Mouse (Mus musculus) natural killer cell, adult 2 months (primary cell): Measurements from ENCODE around the gene Slit1.

Source experiments
- DNase-seq, 2 experiments: peaks; one replicate each; pipeline ENCODE4 v3.0.0; 2022; ENCODE audit warnings: low spot score in 2 of 2

Slit1 gene

DNA sequence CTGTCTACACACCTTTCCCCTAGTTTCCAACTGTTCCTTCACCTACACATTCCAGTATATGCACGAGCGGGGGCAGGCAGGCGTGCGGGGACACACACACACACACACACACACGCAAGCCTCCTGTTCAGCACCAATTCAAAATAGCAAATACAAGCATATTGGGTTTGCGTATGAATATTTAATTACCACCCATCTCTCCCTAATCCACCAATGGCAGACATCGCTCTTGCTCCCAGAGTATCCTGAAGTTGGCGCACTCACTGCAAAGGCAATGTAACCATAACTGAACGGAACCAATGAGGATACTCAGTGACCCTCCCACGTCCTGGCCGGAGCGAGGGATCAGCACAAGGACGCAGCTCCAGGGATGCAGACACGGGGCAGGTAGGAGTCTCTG, 86.8 kb downstream of the Slit1 start:
- no peak for DNase-seq

DNA sequence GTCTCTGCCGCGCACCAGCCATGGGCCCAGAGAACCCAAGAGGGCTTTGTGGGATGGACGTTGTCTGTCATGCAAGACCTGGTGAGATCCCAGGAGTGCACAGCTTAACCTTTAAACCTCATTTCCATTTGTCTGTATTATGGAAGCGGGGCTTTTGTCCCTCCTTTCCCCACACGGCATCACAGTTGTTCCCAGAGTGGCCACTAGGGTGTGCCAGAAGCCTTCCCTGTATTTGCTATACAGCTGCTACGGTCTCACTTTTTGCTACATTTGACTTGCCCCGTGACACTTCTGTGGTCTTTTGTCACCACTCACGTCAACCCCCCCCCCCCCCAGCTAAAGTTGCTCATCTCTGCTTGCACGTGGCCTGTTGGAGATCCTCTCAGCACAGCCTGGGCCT, 87.5 kb downstream of the Slit1 start:
- peak; percentile 48 to 68 for DNase-seq

DNA sequence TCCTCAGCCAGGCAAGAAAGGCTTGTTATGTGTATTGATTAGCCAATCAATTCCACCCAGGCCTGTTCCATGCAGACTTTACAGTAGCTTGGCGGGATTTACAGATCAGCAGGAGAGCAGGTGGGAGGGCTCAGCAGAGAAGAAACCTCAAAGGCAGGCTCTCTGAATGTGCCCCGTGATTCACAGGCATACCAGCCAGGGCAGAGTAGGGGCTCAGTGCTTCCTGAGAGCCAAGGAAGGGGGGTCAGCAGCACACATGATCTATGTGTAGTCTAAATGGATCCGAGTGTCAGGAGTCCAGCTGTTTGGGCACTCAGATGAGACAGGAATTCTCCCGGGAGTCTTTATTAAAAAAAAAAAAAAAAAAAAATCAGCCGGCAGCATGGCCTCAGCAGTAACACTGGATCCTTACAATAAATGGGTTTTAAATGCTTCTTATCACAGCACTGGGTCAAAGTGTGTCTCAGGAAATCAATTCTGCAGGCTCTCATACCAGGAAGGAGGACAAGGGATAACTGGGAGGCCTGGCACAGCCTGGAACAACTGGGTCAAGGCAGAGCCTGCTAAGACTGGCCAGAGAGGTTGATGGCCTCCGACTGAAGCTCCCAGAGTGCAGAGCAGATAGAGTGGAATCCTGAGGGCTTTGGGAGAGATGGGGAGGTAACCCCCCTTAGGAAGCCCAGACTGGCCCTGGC, 88.2 kb downstream of the Slit1 start:
- DNase-seq: no peak

DNA sequence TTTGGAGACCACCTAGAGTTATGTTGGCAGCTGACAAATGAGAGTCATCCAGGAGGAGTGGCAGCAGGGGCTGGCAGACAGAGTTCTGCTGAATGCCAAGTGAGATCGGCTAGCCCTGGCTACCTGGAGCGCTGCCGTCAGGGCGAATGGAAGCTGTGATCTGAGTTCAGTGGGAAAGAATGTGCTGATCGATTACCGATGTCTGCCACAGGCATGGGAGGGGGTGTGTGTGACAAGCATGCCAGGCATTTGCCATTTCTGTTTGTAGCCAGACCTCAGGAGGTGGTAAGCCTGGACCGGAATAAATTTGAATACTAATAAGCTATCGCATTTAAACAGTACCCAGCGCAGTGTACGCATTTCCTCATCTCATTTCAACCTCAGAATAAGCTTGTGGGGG, 91.5 kb downstream of the Slit1 start:
- no peak for DNase-seq

DNA sequence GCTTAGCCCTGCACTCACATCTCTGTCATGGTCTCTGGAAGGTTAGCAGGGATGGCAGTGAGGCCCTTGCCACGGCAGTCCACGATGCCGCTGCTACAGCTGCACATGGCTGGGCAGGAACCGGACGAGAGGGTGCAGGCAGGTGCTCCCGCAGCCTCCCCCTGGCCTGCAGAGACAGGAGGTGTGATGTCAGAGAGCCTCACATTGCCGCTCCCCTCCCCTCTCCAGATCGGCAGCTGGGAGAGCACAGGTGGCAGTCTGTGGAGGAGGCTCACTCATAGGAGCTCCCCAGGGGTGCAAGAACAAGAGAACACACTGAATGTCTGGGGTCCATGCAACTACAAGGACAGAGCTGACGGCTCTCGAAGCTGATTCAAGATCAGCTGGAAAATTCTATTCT, 94.1 kb downstream of the Slit1 start:
- DNase-seq: no peak

DNA sequence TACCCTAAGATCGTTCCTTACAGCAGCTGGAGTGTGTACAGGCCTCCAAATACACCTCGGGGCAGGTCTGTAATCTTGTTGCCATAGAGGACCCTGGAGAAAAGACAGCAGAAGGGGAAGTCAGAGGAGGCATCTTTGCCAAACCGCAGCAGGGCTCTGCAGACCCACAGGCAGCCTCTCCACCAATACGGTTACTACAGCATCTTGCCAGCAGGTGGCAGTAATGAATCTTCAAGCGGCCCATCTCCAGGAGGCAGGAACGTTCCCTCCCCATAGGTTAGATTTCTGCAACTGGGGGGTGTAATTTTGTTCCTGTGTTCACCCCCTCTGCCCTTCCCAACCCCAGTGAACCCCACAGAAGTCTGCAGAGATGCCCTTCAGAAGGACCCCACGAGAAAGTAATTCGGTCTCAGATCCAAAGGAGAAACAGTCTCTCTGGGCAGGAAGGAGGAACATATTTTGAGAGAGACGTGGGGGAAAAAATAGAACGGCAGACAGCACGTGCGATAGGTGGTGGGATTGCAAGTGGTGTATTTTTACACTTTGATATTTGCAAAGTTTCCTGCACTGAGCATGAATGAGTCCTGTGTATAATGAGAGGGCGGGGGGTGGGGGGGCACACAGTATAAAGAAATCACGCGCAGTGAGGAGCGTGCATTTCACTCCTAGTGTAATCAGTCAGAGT, 96.4 kb downstream of the Slit1 start:
- DNase-seq: peak; percentile 64 to 82

DNA sequence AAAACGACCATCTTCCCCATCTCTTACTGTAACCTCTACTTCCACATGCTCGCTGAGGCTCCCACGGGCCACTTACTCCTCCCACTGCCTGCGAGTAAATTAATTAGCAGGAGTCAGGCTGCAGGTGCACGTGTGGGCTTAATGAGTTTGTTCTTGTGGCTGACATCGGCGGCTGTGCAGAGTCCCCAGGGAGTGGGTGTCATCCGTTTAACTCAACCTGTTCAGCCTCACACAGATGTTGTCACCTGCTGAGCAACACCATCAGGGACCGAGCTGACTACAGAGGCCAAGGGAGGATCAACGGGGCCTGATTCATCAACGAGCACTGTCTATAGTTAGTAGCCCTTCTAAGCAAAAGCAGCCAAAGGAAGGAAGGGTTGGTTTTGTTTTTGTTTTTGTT, 100.5 kb downstream of the Slit1 start:
- DNase-seq: peak in 1 of 2 experiments; percentile 65

DNA sequence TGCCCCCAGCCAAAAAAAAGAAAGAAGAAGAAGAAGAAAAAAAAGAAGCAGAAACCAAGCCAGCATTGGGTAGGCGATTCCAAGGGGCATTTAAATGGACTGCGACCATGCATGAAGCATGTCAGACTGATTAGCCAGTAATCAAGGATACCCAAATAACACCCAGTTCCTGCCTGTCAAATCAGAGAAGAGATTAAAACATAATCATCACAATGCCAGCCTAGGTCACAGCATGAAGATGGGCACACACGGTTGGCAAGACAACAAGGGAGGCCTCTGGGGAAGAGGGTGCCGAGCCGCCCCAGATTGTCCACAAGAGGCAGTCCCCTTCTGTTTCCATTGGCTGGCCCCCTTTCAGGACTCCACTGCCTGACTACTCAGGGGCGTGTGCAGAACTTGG, 108.5 kb downstream of the Slit1 start:
- no peak for DNase-seq

DNA sequence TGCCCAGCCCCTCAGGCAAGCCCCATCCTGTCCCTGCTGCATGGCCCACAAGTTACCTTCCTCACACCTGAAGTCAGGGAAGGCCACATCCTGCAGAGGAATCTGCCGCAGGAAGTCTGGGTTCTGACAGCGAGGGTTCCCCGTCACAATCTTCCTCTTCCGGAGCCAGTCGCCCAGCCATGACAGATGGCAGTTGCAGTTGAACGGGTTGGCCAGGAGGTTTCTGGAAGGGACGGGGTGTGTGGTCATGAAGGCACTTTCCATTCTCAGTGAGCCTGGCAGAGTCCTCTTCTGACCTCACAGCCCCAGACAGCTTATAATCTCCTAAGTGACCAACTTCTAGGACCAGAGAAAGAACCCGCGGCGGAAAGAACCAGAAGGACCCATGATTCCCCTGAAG, 109.4 kb downstream of the Slit1 start:
- no peak for DNase-seq

DNA sequence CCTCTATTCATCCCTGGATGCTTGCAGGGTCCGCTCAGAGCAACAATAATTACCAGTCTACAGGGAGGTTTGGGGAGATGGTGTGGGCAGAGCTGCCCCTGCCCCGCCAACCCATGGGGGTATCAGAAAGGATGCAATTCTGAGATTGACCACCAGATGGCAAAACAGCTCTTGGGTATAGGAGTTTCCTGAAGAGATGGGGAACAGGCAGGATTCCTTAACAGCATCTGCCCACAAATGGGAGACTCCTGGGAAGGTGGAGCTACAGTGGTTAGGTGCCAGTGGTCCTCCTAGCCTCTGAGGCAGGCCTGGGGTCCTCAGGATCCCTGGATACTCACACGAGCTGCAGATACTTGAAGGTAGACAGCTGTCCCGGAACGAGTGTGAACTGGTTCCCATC, 113.9 kb downstream of the Slit1 start:
- DNase-seq: peak; percentile 27 to 52

DNA sequence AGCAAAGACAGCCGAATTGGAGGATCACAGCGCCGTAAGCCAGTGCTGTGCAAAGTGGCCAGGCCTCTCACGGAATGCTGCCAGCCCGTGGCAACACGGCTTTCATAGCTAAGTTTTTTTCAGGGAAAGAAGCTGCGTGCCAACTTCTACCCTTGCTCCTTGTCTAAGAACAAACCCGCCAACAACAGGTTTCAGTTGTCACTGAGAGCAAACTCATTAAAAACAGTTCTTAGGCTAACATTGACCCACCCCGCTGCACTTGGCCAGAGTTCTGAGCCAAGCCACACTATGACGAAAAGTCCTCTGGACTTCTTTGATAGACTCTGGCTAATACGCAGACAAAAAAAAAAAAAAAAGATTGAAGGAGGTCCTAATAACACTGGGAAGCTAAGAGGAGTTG, 114.5 kb downstream of the Slit1 start:
- DNase-seq: no peak

DNA sequence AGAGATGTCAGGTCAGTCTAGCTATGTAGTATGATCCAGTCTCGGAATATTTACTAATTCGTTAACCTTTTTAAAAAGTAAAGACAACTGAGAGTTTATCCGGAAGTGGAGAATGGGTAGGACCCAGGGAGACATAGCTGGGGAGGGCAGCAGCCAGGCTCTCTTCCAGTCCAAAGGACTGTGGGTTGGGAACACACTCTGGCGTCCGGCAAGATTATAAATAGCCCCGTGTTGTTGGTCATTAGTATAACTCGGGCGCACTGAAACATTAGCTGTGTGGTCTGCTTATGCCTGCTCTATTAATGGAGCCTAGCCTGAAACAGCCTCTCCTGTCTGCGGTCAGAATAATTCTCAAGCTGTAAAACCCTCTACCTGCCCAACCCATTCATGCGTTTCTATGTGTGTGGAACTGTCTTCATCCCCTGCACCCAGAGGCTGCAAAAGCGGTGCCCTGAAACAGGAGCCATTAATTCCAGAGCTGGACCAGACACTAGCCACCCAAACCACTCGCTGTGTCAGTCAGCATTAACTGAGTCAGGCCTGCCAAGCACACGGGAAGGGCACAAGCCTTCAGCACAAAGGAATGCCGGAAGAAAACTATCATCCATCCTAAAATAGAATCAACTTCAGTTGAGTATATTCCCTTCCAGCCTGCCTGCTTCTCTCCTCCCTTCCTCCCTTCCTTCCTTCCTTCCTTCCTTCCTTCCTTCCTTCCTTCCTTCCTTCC, 122.9 kb downstream of the Slit1 start:
- DNase-seq: no peak

DNA sequence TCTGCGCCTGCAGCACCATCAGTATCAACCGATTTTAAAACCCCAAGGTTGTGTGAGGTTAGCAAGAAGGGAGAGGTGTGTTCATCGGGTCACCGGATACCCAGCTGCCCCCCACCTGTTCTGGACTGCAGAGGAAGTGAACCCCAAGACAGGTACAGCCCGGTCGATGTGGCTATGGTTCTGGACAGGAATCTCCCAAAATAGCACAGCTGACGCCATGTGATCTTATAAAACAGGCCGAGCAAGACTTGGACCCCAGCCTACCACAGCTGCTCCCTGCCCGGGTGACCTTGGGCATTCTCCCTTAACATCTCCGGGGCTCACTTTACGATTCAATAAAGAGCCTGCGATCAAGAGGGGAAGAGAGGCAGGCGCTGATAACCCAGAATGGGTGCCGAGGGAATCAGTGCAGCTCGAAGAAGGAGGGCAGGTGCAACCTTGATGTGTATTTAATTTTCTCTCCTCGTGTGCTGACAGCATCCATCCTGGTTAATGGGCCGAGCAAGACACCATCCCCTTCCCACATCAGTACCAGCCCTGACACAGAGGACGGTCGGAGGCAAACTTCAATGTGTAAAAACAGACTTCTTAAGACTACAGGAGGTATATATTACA, 124.6 kb downstream of the Slit1 start:
- no peak for DNase-seq

DNA sequence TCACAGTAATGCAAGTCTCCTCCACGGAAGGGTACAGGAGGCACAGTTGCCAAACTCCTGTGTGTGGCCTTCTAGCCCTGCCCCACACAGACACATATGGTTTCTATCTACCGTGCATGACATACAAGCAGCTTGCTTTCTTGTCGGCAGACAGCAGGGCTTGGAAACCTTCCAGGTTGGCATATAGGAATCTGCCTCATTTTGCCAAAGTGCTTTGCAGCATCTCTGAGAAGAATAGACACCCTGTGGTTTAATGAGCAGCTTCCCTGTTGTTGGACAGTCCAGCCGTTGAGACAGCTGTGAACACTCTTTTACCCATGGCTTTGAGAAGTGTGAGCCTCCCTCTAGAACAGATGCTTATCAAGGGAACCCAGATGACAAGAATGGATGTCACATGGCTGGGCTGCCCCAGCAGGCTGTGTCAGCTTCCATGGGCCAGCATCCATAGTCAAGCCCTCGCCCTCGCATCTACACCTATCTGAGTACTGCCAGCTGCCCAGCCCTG, 125.3 kb downstream of the Slit1 start:
- DNase-seq: no peak

DNA sequence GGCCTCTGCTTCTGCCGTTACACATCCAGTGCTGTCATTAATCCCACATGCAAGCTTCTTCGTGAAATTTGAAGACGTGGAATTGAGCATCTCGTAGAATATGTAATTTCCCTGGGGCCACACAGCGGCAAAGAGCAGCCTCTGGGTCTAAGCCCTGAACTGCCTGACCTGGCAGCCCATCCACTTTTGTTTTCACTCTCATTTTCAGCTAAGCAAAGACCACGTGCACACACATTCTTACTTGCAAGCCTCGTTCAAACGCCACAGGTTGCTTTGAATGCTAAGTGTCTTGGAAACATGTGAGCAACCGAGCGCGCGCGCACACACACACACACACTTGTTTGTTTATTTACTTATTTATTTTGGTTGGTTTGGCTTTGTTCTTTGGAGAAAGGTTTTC, 126.4 kb downstream of the Slit1 start:
- DNase-seq: no peak

DNA sequence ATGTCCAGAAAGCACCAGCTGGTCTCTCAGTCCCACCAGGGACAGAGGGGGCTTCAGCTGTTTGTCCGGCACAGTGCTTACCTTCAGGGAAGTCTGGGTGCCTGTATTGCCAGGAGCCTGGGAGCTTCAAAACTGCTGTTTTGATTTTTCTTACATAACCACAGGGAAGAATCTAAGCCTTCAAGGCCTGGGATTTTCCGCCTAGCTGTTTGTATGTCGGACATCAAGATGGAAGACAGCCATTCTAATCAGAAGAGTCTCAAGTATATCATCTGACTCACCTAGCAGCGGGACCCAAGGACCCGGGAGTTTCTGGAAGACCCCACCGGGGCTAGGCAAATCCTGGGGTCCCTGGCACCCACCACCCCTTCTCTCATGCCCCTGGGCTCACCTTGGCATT, 127.2 kb downstream of the Slit1 start:
- DNase-seq: no peak

DNA sequence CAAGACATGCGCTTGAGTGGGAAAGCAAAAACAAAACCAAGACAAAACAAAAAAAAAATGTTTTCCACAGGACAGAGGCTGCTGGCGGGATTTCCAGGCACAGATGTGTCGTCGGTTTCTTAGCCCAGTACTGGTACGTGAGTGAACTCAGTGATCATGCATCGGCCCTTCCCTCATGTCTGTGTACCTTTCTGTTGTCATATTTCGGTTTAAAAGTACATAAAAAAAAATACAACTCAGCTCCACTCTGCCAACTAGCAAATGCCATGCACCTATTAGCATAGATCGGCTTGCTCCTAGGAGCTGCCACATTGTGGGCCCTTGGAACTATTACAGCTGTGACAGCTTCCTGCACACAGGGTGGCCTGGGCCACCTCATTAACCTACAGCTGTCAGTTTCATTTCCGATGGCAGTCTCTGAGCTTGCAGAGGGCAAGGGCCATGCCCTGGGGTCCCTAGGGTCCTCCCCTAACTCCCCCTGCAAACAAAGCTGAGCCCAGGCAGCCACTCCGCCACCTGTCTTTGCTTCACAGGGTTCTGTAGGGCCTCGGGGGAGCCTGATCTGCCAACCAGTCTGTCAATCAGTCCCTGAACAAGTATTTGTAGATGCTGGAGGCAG, 127.8 kb downstream of the Slit1 start:
- peak in 1 of 2 experiments; percentile 62 for DNase-seq

DNA sequence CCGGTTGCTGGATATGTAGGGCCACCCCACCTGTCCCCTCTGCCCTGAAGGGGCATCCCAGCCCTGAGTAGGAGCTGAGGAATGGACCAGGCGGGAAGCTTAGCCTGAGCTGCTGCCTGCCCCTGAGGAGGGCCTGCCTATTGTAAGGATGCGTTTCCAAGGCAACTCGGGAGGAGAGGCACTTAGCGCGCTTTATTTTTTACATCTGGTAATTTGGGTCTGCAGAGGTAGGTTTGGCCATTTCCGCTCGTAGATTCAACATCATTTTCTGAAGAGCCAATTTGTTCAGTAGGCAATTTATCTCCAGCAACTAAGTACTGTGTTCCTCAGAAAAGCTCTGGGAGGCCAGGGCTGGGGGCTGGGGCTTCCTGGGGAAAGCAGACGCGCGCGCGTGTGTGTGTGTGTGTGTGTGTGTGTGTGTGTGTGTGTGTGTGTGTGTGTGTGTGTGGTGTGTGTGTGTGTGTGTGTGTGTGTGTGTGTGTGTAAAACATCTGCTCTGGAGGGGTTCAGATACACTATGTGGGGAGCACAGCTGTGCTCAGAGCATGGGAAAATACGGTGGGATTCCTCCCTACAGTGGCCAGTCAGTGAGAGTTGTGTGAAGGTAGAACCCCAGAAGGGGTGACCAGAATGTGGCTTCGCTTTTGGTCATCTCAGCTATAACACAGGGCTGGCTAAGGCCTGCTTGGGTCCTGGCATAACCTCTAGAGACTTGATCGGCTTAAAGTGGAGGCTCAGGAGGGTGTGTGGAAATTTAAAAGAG, 130.0 kb downstream of the Slit1 start:
- no peak for DNase-seq

DNA sequence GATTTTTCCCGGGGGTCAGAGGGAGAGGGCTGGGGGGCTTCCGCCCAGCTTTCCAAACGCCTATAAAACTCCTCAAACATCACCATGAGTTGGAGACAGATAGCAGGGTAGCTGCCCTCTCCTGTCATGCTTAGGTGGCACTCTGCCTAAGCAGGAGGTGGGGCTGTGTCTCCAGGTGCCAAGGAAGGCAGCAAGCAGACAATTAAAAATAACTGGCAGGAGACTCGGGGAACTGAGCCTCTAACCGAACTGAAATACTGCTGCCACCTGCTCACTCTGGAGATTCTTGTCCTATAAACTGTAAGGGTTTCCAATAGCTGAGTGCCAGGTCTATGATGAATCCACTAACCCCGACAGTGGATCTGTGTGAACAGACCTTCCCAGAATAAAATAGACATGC, 131.8 kb downstream of the Slit1 start:
- no peak for DNase-seq

DNA sequence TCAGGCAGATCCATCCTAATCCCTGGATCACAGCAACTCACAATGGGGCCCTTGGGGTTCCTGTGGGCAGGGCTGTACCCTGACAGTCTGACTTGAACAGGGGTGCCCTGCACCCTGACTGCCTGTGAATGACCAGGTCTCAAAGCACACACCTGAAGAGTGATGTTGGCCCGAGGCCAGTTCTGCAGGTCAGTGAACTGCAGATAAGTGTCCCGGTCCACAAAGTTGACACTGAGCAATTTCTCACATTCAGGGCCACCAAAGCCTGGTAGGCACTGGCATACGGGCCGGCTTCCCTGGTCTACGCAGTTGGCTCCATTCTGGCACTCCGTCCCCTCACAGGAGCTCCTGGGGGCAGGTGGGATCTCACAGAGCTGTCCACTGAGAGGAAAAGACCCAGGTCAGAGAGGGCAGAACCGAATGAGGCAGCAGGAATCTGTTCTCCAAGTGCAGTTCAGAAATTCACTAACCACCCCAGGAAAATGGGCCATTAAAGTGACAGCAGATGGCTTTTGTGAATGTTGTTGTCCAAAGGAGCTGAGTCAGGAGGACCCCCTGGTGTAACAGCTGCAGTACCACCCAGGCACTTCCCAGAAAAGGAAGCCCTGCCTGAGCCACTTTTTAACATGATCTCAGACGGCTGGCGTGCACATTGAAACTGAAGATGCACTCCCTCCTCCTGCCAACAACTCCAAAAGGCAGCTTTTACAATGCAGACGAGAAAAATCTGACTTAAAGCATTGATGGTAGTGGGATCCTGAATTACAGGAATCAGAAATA, 137.1 kb downstream of the Slit1 start:
- no peak for DNase-seq
